Mouse (Mus musculus) splenic B cell, adult 2 months (primary cell): ENCODE data around the gene Mpp3.
"Not testable (repeated sequence)": the region's sequence is repeated elsewhere in the genome, so short reads cannot be mapped to it uniquely, and the experiment has no call there.

Experiments used
- DNase-seq: peaks from one replicate; pipeline ENCODE4 v3.0.0-alpha.2; 2011; ENCODE audit warnings: low read depth, low spot score
- H3K27me3 ChIP-seq: 2 replicates; pipeline ENCODE4 v1.6.1; 2012; ENCODE audit warnings: mild to moderate bottlenecking, low read length, moderate library complexity, mixed read lengths; ENCODE audit not compliant: control insufficient read depth, poor library complexity, insufficient read depth, severe bottlenecking
- H3K36me3 ChIP-seq: 2 replicates; pipeline ENCODE4 v1.6.1; 2012; ENCODE audit warnings: mild to moderate bottlenecking, low read length, moderate library complexity, mixed read lengths; ENCODE audit not compliant: control insufficient read depth, poor library complexity, insufficient read depth, severe bottlenecking

Gene Mpp3

DNA sequence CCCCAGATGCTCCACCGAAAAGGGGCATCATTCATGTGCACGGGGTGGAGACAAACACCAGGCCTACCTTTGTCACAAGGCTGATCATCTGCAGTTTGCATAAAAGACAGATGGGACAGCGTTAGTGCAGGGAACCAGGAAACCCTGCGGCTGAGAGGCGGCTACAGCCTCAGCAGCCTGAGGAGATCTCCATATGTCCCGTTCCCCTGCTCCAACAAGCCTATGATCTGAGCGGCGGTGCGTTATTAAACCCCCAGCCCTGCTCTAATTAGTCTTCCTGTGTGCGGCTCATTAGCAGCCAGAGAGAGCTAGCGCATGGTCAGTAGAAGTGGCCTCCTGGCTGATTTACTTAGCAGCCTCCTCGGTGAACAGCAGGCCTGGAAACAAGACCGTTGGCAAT, 18.1 kb downstream of the Mpp3 start:
- no peak for DNase-seq
- Histone ChIP-seq H3K36me3 (no peaks in the 10 kb centered on the region), H3K27me3 (no peaks in the 10 kb centered on the region)

DNA sequence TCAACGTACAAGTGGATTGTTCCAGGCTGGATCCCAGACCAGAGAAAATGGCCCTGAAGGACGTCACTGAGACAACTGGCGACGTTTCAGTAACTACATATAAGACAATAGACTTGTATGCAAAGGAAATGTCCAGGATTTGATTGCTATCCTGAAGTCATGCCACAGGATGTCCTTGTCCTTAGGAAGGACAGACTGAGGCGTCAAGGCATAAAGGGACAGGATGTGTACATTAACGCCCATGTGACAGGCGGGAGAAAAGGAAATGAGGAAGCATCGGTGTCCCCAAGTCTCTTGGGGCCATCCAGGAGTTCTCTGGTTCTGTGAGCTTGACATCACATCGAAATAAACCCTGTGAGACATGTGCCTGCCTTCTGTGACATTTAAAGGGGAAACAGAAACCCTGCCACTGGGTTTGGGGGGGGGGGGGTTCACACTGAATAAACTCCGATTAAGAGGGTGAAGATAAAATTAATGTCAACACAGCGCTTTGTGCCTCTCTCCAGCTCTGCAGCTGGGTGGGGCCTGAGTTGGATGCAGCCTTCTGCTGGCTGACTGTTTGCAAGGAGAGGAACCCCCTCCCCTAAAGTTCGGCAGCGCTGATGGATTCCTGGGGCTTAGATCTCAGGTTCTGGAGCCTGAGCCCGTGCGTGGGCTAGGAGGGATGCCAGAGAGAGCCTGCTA, 19.2 kb downstream of the Mpp3 start:
- Histone ChIP-seq H3K27me3 (no peaks in the 10 kb centered on the region), H3K36me3 (no peaks in the 10 kb centered on the region)
- DNase-seq: peak; percentile 14

GRCm38 (mm10) chr11:102008372-102008771, 19.9 kb downstream of the Mpp3 start:
- DNase-seq: no peak
- no peaks in the 10 kb centered on the region for H3K36me3 ChIP-seq
- no peaks in the 10 kb centered on the region for H3K27me3 ChIP-seq

- no peak for DNase-seq
Measured at GRCm38 (mm10) chr11:102006688-102007087, 21.6 kb downstream of the Mpp3 start.

DNA sequence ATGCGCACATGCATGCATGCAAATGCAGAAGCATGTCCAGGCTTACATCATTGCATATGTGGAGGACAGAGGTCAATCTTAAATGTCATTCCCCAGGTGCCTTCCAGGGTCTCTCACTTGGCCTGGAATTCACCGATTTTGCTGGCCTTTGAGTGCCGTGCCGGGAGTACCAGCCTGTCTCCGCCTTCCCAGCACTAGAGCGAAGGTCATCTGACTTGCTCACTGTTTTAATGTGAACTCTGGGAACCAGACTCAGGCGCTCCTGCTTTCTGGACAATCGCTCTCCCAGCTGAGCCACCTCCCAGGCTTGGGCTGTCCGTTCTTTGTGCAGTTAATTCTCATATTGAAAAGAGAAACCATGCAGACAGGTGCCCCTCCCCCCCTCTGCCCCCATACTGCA, 22.0 kb downstream of the Mpp3 start:
- Histone ChIP-seq H3K27me3 (no peaks in the 10 kb centered on the region), H3K36me3 (no peaks in the 10 kb centered on the region)
- DNase-seq: no peak

More at GRCm38 (mm10) chr11:102006688-102007087, 21.6 kb downstream of the Mpp3 start:
- Histone ChIP-seq H3K27me3 (no peaks in the 10 kb centered on the region), H3K36me3 (no peaks in the 10 kb centered on the region)

GRCm38 (mm10) chr11:102004251-102004650, 24.0 kb downstream of the Mpp3 start:
- DNase-seq: no peak
- H3K36me3 ChIP-seq: no peaks in the 10 kb centered on the region
- H3K27me3 ChIP-seq: no peaks in the 10 kb centered on the region

- H3K27me3 ChIP-seq: no peaks in the 10 kb centered on the region
- DNase-seq: no peak
- H3K36me3 ChIP-seq: no peaks in the 10 kb centered on the region
Measured at GRCm38 (mm10) chr11:101999466-101999865, 28.8 kb downstream of the Mpp3 start.

- no peaks in the 10 kb centered on the region for H3K27me3 ChIP-seq
- H3K36me3 ChIP-seq: no peaks in the 10 kb centered on the region
- no peak for DNase-seq
Measured at GRCm38 (mm10) chr11:101998258-101998657, 30.0 kb downstream of the Mpp3 start.

DNA sequence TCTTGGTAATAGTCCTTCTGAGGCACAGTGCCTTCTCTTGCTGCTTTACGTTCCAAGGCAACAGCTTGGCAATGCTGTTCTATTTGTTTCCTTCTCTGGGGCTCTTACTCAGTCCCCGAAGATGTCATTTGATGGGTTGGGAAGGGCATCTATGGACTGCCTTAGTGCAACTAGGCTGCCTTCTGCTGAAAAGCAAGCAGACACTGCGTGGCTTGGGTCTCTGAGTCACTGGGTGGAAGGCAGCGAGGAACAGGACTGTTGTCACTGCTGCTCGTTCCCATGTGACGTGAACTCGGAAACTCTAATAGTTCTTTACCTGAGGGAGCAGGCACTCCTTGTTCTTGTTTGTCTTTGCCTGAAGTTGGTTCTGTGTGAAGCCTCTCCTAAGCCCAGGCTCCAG, 32.3 kb downstream of the Mpp3 start:
- no peaks in the 10 kb centered on the region for H3K27me3 ChIP-seq
- no peak for DNase-seq
- no peaks in the 10 kb centered on the region for H3K36me3 ChIP-seq

DNA sequence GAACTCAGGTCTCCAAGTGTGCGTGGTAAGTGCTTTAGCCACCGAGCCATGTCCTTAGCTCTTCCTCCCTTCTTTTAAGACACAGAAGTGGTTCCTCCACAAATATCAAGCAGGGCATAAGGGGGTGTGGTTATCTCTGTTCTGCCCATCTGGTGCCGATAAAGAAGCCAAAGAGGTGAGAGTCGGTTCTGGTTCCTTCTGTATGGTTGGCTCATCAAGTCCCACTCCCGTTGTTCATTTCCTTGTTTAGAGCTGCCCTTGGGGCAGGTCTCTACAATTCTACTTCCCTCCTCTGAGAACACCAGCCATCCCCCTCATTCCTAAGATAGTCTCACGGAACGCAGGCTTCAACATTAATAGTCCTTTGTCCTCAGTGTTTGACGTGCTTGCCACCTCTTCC, 34.2 kb downstream of the Mpp3 start:
- no peaks in the 10 kb centered on the region for H3K27me3 ChIP-seq
- no peak for DNase-seq
- H3K36me3 ChIP-seq: no peaks in the 10 kb centered on the region

DNA sequence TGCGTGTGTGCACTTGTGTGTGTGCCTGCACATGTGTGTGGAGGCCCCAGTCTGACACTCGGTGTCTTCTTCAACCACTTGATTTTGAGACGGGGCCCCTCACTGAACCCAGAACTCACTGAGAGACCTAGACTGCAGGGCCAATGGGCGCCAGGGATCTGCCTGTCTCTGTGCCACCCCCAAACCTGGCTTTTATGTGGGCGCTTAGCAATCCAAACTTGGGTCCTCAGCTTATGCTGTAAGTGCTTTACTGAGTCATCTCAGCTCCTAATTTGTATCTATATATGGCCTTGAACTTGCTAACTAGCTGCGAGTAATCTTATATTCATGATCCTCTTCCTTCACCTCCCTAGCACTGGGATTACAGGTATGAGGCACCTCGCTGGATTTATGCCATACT, 35.9 kb downstream of the Mpp3 start:
- Histone ChIP-seq H3K36me3 (no peaks in the 10 kb centered on the region), H3K27me3 (no peaks in the 10 kb centered on the region)
- no peak for DNase-seq

DNA sequence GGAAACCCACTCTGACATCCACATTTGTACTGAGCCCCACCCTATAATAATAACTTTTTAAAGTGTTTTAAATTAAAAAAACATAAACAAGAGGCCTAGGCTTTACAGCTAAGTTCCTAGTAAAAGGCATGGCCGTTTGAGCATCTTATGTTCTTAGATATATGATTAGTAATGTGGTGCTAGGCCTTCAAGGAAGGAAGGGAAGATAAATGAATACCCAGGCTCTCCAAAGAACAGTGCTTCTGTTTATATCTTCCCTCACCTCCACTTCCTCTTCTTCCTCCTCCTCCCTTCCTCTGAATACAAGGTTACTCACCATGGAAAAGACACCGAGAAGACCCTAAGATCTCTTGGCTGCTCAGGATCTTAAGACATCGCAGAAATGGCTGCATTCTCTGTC, 36.4 kb downstream of the Mpp3 start:
- no peak for DNase-seq
- H3K27me3 ChIP-seq: no peaks in the 10 kb centered on the region
- no peaks in the 10 kb centered on the region for H3K36me3 ChIP-seq

GRCm38 (mm10) chr11:101990244-101990643, 38.0 kb downstream of the Mpp3 start:
- Histone ChIP-seq H3K27me3 (no peaks in the 10 kb centered on the region), H3K36me3 (no peaks in the 10 kb centered on the region)
- no peak for DNase-seq

DNA sequence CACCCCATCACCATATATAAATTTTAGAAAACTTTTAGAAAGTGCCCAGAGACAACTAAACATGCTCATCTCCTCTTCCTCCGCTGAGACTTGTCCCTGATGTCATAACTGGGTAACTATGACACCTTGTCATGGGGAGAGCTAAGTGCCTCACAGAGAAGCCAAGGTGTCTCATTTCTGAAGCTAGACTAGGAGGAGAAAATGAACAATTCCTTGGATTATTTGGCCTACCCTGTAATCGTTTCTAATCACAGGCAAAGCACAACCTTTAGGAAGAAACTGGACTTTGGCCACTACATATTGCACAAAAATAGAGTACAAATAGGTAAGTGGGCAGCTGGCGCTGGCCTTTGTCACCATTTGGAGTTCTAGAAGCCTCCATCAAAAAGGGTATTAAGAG, 41.3 kb downstream of the Mpp3 start, which contains the start of gene Dusp3:
Gene Dusp3, minus strand, starts transcription at position 101 of the 400 bp plus-strand sequence.
- Histone ChIP-seq H3K36me3 (no peaks in the 10 kb centered on the region), H3K27me3 (no peaks in the 10 kb centered on the region)
- no peak for DNase-seq

GRCm38 (mm10) chr11:101985990-101986389, 42.3 kb downstream of the Mpp3 start:
- Histone ChIP-seq H3K36me3 (no peaks in the 10 kb centered on the region), H3K27me3 (no peaks in the 10 kb centered on the region)
- DNase-seq: peak; percentile 87

GRCm38 (mm10) chr11:101985450-101985849, 42.8 kb downstream of the Mpp3 start:
- not testable (repeated sequence) for DNase-seq, H3K27me3 ChIP-seq, H3K36me3 ChIP-seq
